In the genomic region with DNA sequence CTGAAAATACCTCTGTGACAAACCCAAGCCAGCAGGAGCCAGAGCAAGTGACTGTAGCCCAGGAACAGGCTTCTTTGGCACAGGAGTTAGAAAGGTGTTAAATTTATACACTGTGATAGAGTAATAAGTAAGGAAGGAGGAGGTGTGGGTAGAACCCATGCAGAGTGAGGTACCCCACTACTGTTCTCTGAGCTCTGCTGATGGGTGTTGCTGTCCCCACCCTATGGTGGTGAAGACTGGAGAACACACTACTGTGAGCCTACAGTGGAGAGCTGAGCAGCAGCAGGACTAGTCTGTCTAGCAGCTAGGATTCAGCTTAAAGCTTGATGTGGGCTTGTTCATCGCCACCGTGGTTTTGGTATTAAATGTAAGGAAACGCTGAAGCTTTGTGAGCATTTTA, we compare ENCODE assay signal across 21 mouse cellular contexts.
A peak's percentile ranks its signal among the peaks of the same experiment; 100 is the strongest.
DNase-seq lines count a peak whose midpoint lies in the region; ATAC-seq and TF ChIP-seq lines count a peak whose summit lies in the region.
"Had no signal": no experiment of that assay in that cellular context is flagged by ENCODE, and none has a peak within 500 bp of the region (broad histone marks: within the 10 kb centered on the region; RNA-seq: fewer than 3 reads in every experiment).

No protein-coding gene starts in this region.

- H3K36me3 ChIP-seq in midbrain, embryonic 11.5 days (ENCODE audit: control insufficient read depth, insufficient read depth, low read length) = no peaks in the 10 kb centered on the region
- no peaks in the 10 kb centered on the region for H3K36me3 ChIP-seq in midbrain, postnatal 0 days (ENCODE audit: insufficient read depth, low read length)
- H3K36me3 ChIP-seq in embryonic facial prominence, embryonic 10.5 days (replicated peaks) = peaks cover 16% of the 10 kb centered on the region

- H3K27ac ChIP-seq in midbrain, embryonic 11.5 days (ENCODE audit: low read depth, low read length) = no peak overlapping the region
- H3K27ac ChIP-seq in midbrain, postnatal 0 days (ENCODE audit: low read depth, low read length) = no peak overlapping the region
- no peak overlapping the region for H3K27ac ChIP-seq in embryonic facial prominence, embryonic 10.5 days (replicated peaks)

- H3K9ac ChIP-seq in midbrain, embryonic 11.5 days (ENCODE audit: low read length) = no peak overlapping the region
- H3K9ac ChIP-seq in midbrain, postnatal 0 days (replicated peaks; ENCODE audit: low read length, poor library complexity, severe bottlenecking) = no peak overlapping the region

- H3K4me3 ChIP-seq in midbrain, embryonic 11.5 days (ENCODE audit: low read depth, low read length) = no peak overlapping the region
- no peak overlapping the region for H3K4me3 ChIP-seq in midbrain, postnatal 0 days (ENCODE audit: low read depth, low read length)
- no peak overlapping the region for H3K4me3 ChIP-seq in embryonic facial prominence, embryonic 10.5 days

- intact Hi-C loops in heart, postnatal 36 days (cut with DNase I) = no loop called here

- H3K27me3 ChIP-seq in midbrain, embryonic 11.5 days (ENCODE audit: control insufficient read depth, insufficient read depth, low read length) = no peaks in the 10 kb centered on the region
- no peaks in the 10 kb centered on the region for H3K27me3 ChIP-seq in midbrain, postnatal 0 days (ENCODE audit: insufficient read depth, low read length)
- H3K27me3 ChIP-seq in embryonic facial prominence, embryonic 10.5 days (replicated peaks; ENCODE audit: low read depth, poor library complexity, severe bottlenecking) = no peaks in the 10 kb centered on the region
- H3K27me3 ChIP-seq: CH12.LX, Patski had no signal

- peak; percentile 54 for ATAC-seq in frontal cortex, adult (ENCODE audit: low TSS enrichment)
- ATAC-seq in midbrain, embryonic 11.5 days (ENCODE audit: low FRiP score) = no peak
- ATAC-seq in midbrain, postnatal 0 days (ENCODE audit: low FRiP score) = no peak
- peak; percentile 22 for ATAC-seq in CD4-positive, CD25-positive, alpha-beta regulatory T cell, adult 4 months
- ATAC-seq: Patski had no signal

- H3K4me2 ChIP-seq in midbrain, embryonic 11.5 days = no peak overlapping the region
- no peak overlapping the region for H3K4me2 ChIP-seq in midbrain, postnatal 0 days (ENCODE audit: low read depth, low read length, poor library complexity, severe bottlenecking)

- TF ChIP-seq CTCF in midbrain, postnatal 0 days (IDR thresholded peaks at IDR 0.05) = no peak

- H3K9me3 ChIP-seq in midbrain, embryonic 11.5 days (ENCODE audit: control insufficient read depth, low read length) = no peaks in the 10 kb centered on the region
- H3K9me3 ChIP-seq in midbrain, postnatal 0 days (ENCODE audit: low read length) = no peaks in the 10 kb centered on the region
- peaks cover 13% of the 10 kb centered on the region; the same call in 1 of the 2 replicates for H3K9me3 ChIP-seq in embryonic facial prominence, embryonic 10.5 days
- H3K9me3 ChIP-seq: G1E had no signal

- WGBS in midbrain, embryonic 11.5 days = 98% methylated on average over 3 of the region's 3 CpGs
- 96% methylated on average over 3 of the region's 3 CpGs for WGBS in midbrain, postnatal 0 days
- WGBS in embryonic facial prominence, embryonic 10.5 days = 96% methylated on average over 3 of the region's 3 CpGs

- H3K4me1 ChIP-seq in midbrain, embryonic 11.5 days (ENCODE audit: control insufficient read depth, insufficient read depth, low read length) = no peaks in the 10 kb centered on the region
- no peaks in the 10 kb centered on the region for H3K4me1 ChIP-seq in midbrain, postnatal 0 days (ENCODE audit: insufficient read depth, low read length)
- no peaks in the 10 kb centered on the region for H3K4me1 ChIP-seq in embryonic facial prominence, embryonic 10.5 days

- no peak for DNase-seq in frontal cortex, postnatal 10 days (ENCODE audit: low spot score in 2 of 2)
- DNase-seq in heart, adult 11 months = peak; percentile 80
- no peak for DNase-seq in heart, postnatal 36 days
- peak; percentile 76 for DNase-seq in midbrain, embryonic 11.5 days (ENCODE audit: low spot score, missing footprints)
- no peak for DNase-seq in midbrain, postnatal 0 days (ENCODE audit: low spot score)
- DNase-seq in embryonic facial prominence, embryonic 10.5 days (ENCODE audit: low spot score) = no peak
- DNase-seq: adrenal gland, adult 2 months; adrenal gland, adult 8-10 months; adrenal gland, postnatal 10 days; adrenal gland, postnatal 14 days; adrenal gland, postnatal 25 days; adrenal gland, postnatal 36 days; B cell, adult 2 months; cerebellum, adult 11 months; cerebellum, adult 11-12 months; cerebellum, adult 18-20 months had no signal

Comparison
In these comparisons a context has a peak if more than half of its experiments do, and no peak if none do; other contexts are left out.
1. DNase-seq: peak in heart, adult 11 months (single experiment) and midbrain, embryonic 11.5 days (single experiment); none in frontal cortex, postnatal 10 days (0 of 2), heart, postnatal 36 days (0 of 2), midbrain, postnatal 0 days (single experiment) and embryonic facial prominence, embryonic 10.5 days (single experiment).
2. ATAC-seq: peak in frontal cortex, adult (single experiment) and CD4-positive, CD25-positive, alpha-beta regulatory T cell, adult 4 months (single experiment); none in midbrain, embryonic 11.5 days (single experiment) and midbrain, postnatal 0 days (single experiment).